Mouse (Mus musculus): Measurements from ENCODE around the gene Esam. TPM values are rescaled to one million over a fixed set of nuclear protein-coding genes. Genes with fewer than 3 reads are reported as not detected.

Esam gene
- polyA plus RNA-seq, 1 experiment from 2014 or later: 49.2 TPM

DNA sequence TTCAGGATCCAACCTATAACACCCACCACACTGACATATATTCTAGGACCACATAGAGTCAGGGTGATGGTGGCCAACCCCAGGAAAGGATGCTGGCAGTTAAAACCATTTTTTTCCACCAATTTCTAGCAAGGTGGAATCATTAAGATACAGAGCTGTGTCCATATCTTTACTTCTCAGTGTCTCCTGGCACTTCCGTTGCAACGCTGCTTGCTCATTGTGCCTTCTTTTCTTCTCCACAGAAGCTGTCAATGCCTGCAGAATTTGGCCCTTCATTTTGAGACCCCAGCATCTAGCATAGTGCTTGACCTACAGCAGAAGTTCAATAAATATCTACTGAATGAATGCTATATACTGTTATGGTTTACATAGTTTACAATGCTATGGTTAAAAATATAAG, 39.1 kb downstream of the Esam start:
- Histone ChIP-seq H3K4me2 (ENCODE audit: low read depth, low read length) (no peak overlapping the region), H3K9me3 (ENCODE audit: control insufficient read depth, low read length) (no peaks in the 10 kb centered on the region), H3K9ac (ENCODE audit: low read depth, low read length) (no peak overlapping the region), H3K4me3 (ENCODE audit: low read length) (no peak overlapping the region), H3K27ac (ENCODE audit: low read length) (no peak overlapping the region), H3K27me3 (replicated peaks; ENCODE audit: control insufficient read depth, insufficient read depth, low read length) (no peaks in the 10 kb centered on the region), H3K36me3 (ENCODE audit: control insufficient read depth, insufficient read depth, low read length) (no peaks in the 10 kb centered on the region), H3K4me1 (ENCODE audit: control insufficient read depth, insufficient read depth, low read length) (peaks cover 13% of the 10 kb centered on the region)
- ATAC-seq: no peak
- 90% methylated on average over 2 of the region's 2 CpGs for WGBS

DNA sequence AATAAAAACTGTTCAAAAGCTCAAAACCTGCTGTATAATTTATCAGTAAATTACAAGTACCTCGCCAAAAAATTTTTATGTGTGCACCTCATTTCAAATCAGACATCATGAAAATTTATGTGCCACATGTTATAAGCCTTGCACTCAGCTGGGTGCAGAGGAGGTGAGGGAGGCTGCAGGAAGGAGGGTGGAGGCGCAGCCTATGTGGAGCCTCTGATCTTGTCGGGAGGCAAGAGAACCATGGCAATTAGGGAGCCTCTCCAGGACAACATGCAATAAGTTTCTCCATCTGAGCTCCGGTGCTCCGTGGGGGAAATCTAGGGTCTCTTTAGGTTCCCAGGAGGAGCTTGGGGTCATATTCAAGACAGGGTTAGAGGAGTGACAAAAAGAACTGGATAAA, 39.6 kb downstream of the Esam start:
- Histone ChIP-seq H3K9me3 (ENCODE audit: control insufficient read depth, low read length) (no peaks in the 10 kb centered on the region), H3K36me3 (ENCODE audit: control insufficient read depth, insufficient read depth, low read length) (no peaks in the 10 kb centered on the region), H3K4me1 (ENCODE audit: control insufficient read depth, insufficient read depth, low read length) (peaks cover 13% of the 10 kb centered on the region), H3K9ac (ENCODE audit: low read depth, low read length) (no peak overlapping the region), H3K27ac (ENCODE audit: low read length) (no peak overlapping the region), H3K4me2 (ENCODE audit: low read depth, low read length) (0 out of 2 replicates have a peak overlapping the region, but pooled peaks have one; percentile 28), H3K4me3 (ENCODE audit: low read length) (no peak overlapping the region), H3K27me3 (replicated peaks; ENCODE audit: control insufficient read depth, insufficient read depth, low read length) (no peaks in the 10 kb centered on the region)
- WGBS: 47% methylated on average over 5 of the region's 5 CpGs
- no peak for ATAC-seq

DNA sequence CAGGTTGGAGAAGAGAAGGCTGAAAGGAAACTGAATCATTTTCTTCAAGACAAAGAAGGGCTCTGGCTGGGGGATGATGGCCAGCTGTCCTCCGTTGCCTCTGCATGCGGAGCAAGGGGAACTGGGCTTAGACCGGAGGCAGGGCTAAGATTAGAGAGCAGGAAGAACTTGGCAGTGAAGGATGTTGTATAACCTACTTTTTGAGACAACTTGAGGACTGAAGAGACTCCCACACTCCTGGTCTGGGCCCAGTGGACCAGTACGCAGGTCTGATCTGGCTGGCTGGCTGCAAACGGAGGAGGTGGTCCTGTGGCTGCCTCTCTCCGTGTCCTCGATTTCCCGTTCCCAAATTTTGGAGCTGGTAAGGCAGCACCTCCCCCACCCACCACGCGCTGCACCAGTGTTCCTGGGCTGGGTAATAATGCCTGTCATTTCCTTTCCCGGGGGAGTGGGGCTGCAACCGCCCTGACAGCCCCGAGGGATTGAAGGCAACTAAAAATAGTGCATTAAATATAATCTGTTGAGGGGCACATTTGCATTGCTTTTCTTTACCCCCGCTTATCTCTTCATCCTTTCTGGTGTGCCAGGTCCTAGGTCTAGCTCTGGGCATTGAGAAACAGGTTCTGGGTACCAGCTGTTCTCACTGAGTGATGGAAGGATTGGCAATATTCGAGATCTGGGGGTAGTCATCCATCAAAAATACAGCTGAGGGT, 40.2 kb downstream of the Esam start:
- H3K4me2 ChIP-seq (ENCODE audit: low read depth, low read length): peak overlapping the region; percentile 28; the same call in 1 of the 2 replicates
- no peaks in the 10 kb centered on the region for H3K9me3 ChIP-seq (ENCODE audit: control insufficient read depth, low read length)
- H3K9ac ChIP-seq (ENCODE audit: low read depth, low read length): no peak overlapping the region
- H3K4me3 ChIP-seq (ENCODE audit: low read length): no peak overlapping the region
- ATAC-seq: peak; percentile 35
- H3K4me1 ChIP-seq (ENCODE audit: control insufficient read depth, insufficient read depth, low read length): peaks cover 13% of the 10 kb centered on the region
- WGBS: 26% methylated on average over 15 of the region's 15 CpGs
- no peaks in the 10 kb centered on the region for H3K36me3 ChIP-seq (ENCODE audit: control insufficient read depth, insufficient read depth, low read length)
- H3K27ac ChIP-seq (ENCODE audit: low read length): no peak overlapping the region
- H3K27me3 ChIP-seq (replicated peaks; ENCODE audit: control insufficient read depth, insufficient read depth, low read length): no peaks in the 10 kb centered on the region

DNA sequence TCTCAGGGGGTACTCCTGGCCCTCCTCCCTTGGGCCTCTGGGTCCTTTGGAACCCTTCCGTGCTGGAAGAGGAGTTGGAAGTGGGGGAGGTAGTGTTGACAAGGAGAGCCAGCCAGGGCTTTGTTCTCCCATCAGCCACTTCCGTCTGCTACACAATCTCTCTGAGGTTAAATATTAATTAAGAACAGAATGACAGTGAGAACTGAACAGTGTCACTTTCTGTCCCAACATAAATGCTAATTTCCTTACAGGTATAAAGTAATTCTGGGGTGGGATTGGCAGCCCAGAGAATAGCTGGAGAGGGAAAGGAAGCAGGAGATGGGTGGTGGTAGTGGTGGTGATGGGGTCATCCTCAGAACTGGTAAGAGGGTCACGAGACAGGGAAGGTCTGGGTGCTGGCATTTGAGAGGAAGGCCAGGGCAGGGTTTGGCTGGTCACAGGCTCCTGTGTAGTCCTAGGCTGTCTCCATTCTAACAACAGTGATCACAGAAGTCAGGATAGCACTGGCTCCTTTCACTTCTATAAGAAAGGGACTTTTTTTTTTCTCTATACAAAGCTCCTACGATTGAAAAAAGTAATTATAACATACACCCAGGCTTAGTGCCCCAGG, 40.8 kb downstream of the Esam start:
- H3K27ac ChIP-seq (ENCODE audit: low read length): peak overlapping the region; percentile 56; the same call in 1 of the 2 replicates
- H3K4me2 ChIP-seq (ENCODE audit: low read depth, low read length): 0 out of 2 replicates have a peak overlapping the region, but pooled peaks have one; percentile 28
- H3K4me1 ChIP-seq (ENCODE audit: control insufficient read depth, insufficient read depth, low read length): peaks cover 13% of the 10 kb centered on the region
- no peaks in the 10 kb centered on the region for H3K9me3 ChIP-seq (ENCODE audit: control insufficient read depth, low read length)
- no peak overlapping the region for H3K4me3 ChIP-seq (ENCODE audit: low read length)
- peak; percentile 81 for ATAC-seq
- no peaks in the 10 kb centered on the region for H3K27me3 ChIP-seq (replicated peaks; ENCODE audit: control insufficient read depth, insufficient read depth, low read length)
- WGBS: 37% methylated on average over 4 of the region's 4 CpGs
- no peak overlapping the region for H3K9ac ChIP-seq (ENCODE audit: low read depth, low read length)
- no peaks in the 10 kb centered on the region for H3K36me3 ChIP-seq (ENCODE audit: control insufficient read depth, insufficient read depth, low read length)

DNA sequence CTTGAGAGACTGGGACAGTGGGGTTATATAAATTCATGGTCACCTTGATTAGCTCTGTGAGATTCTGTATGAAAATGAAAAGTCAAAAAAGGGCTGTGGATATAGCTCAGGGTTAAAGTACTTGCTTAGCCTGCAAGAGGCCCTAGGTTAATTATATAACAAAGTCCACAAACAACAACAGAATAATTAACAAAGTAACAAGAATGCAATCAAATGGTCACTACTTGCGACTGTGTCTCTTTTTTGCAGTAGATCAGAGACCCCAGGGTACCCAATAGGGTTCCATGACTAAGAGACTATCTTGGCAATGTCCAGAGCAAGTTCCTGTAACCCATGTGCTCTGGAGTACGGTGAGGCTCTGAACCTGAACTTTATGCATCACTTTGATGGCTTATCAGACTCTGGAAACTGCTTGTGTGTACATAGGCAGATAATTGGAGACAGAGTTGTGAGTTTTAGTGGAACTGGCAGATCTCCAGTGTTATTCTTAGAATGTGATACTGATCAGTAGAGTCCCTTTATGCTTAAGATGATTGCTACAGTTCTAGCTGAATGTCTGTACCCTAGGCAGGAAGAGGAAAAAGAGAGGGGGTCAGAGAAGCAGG, 41.5 kb downstream of the Esam start:
- Histone ChIP-seq H3K27ac (ENCODE audit: low read length) (0 out of 2 replicates have a peak overlapping the region, but pooled peaks have one; percentile 27), H3K9me3 (ENCODE audit: control insufficient read depth, low read length) (no peaks in the 10 kb centered on the region), H3K4me1 (ENCODE audit: control insufficient read depth, insufficient read depth, low read length) (peaks cover 13% of the 10 kb centered on the region), H3K9ac (ENCODE audit: low read depth, low read length) (no peak overlapping the region), H3K4me2 (ENCODE audit: low read depth, low read length) (no peak overlapping the region), H3K36me3 (ENCODE audit: control insufficient read depth, insufficient read depth, low read length) (no peaks in the 10 kb centered on the region), H3K4me3 (ENCODE audit: low read length) (no peak overlapping the region), H3K27me3 (replicated peaks; ENCODE audit: control insufficient read depth, insufficient read depth, low read length) (no peaks in the 10 kb centered on the region)
- ATAC-seq: peak; percentile 81
- WGBS: 60% methylated on average over 2 of the region's 2 CpGs

DNA sequence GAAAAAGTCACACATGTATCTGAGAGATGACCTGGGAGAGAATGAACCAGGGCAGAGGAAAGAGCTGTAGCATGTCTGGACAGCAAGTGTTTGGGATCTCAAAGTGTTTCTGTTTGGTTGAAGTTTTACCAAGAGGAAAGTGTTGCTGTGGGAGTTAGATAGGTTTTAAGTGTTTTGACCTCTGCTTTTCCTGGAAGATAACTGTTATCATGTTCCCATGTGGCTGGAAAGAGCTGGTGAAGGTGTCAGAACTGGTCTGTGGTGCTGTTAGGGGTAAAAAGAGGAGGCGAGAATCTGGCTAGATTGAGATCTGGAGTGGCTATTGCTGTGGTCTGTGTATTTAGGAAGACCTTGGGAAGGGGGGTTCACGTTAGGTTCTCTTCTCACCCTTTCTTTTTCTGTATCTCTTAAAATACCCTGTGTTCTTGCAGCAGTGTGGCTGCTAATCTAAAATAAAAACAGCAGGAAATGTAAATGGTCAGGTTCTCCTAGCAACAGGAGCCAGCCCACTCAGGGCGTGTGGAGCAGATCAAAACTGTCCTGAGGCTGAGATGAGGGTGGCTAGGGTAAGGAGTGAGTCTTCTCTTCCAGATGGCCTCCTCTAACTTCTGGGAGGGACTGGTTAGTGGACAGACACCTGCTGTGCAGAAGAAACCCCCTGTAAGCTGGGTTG, 44.5 kb downstream of the Esam start:
- no peak overlapping the region for H3K9ac ChIP-seq (ENCODE audit: low read depth, low read length)
- H3K4me2 ChIP-seq (ENCODE audit: low read depth, low read length): no peak overlapping the region
- peaks cover 13% of the 10 kb centered on the region for H3K4me1 ChIP-seq (ENCODE audit: control insufficient read depth, insufficient read depth, low read length)
- H3K9me3 ChIP-seq (ENCODE audit: control insufficient read depth, low read length): no peaks in the 10 kb centered on the region
- H3K27ac ChIP-seq (ENCODE audit: low read length): no peak overlapping the region
- H3K4me3 ChIP-seq (ENCODE audit: low read length): no peak overlapping the region
- H3K27me3 ChIP-seq (replicated peaks; ENCODE audit: control insufficient read depth, insufficient read depth, low read length): no peaks in the 10 kb centered on the region
- 56% methylated on average over 3 of the region's 3 CpGs for whole genome bisulfite sequencing
- no peaks in the 10 kb centered on the region for H3K36me3 ChIP-seq (ENCODE audit: control insufficient read depth, insufficient read depth, low read length)
- ATAC-seq: no peak

DNA sequence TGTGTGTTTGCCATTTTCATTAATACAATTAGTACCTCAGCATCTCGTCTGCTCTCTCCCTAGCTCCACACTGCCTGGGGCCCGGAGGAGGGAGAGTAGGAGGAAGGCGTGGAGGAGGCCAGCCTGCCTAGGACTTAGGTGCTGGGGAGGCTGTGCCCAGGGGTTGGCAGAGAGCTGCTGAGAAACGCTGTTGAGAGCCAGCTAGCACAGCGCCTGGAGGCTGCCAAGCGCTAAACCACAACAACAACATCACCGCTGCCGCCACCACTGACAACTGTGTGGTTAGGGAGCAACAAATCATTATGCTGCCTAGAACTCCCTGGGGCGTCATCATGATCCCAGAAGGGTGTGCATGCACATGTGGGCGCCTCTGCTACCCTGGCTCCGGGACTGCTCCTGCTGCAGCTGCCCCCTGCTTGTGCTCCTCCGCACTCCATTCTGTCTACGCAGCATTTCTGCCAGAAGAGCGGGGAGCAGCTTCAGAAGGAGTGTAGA, 48.6 kb downstream of the Esam start:
- Histone ChIP-seq H3K27ac (ENCODE audit: low read length) (no peak overlapping the region), H3K4me3 (ENCODE audit: low read length) (no peak overlapping the region), H3K4me2 (ENCODE audit: low read depth, low read length) (no peak overlapping the region), H3K9me3 (ENCODE audit: control insufficient read depth, low read length) (no peaks in the 10 kb centered on the region), H3K4me1 (ENCODE audit: control insufficient read depth, insufficient read depth, low read length) (no peaks in the 10 kb centered on the region), H3K36me3 (ENCODE audit: control insufficient read depth, insufficient read depth, low read length) (no peaks in the 10 kb centered on the region), H3K9ac (ENCODE audit: low read depth, low read length) (no peak overlapping the region), H3K27me3 (replicated peaks; ENCODE audit: control insufficient read depth, insufficient read depth, low read length) (no peaks in the 10 kb centered on the region)
- ATAC-seq: peak; percentile 31; the same call in 1 of the 2 replicates
- WGBS: 38% methylated on average over 14 of the region's 14 CpGs

DNA sequence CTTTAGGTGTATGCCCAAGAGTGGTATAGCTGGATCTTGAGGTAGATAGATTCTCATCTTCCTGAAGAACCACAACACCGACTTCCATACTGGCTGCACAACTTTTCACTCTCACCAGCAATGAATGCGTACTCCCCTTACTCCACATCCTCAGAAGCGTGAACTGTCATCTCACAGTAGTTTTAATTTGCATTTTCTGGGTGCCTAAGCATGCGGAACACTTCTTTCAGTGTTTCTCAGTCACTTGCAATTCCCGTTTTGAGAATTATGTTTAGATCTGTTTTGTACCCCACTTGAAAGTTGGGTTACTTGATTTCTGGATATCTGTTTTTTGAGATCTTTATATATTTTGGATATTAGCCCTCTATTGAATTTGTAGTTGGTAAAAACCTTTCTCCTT, 55.7 kb downstream of the Esam start:
- Histone ChIP-seq H3K36me3 (ENCODE audit: control insufficient read depth, insufficient read depth, low read length) (no peaks in the 10 kb centered on the region), H3K4me3 (ENCODE audit: low read length) (no peak overlapping the region), H3K27me3 (replicated peaks; ENCODE audit: control insufficient read depth, insufficient read depth, low read length) (no peaks in the 10 kb centered on the region), H3K4me1 (ENCODE audit: control insufficient read depth, insufficient read depth, low read length) (no peaks in the 10 kb centered on the region), H3K4me2 (ENCODE audit: low read depth, low read length) (no peak overlapping the region), H3K27ac (ENCODE audit: low read length) (no peak overlapping the region), H3K9me3 (ENCODE audit: control insufficient read depth, low read length) (no peaks in the 10 kb centered on the region), H3K9ac (ENCODE audit: low read depth, low read length) (no peak overlapping the region)
- WGBS: 91% methylated on average over 5 of the region's 5 CpGs
- ATAC-seq: no peak

DNA sequence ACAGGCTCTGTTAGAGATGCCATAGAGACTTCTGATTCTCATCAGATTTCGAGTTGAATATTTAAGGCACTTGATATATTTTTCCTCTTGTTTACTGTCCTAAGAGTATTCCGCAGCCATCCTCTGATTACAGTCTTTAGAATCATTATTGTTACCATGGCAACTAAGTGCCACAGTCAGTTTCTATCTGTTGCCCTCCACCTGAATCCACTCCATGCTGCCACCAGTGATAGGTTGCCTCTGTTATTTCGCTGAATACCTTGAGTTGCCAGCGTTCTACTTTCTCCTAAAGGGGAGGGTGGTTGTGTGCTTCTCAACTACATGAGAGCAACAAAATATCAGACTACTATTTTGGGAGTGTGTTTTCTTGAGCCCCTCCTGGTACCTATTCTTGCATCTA, 58.8 kb downstream of the Esam start:
- WGBS: 74% methylated on average over 4 of the region's 4 CpGs
- Histone ChIP-seq H3K4me2 (ENCODE audit: low read depth, low read length) (no peak overlapping the region), H3K27ac (ENCODE audit: low read length) (no peak overlapping the region), H3K4me3 (ENCODE audit: low read length) (no peak overlapping the region), H3K4me1 (ENCODE audit: control insufficient read depth, insufficient read depth, low read length) (no peaks in the 10 kb centered on the region), H3K9me3 (ENCODE audit: control insufficient read depth, low read length) (no peaks in the 10 kb centered on the region), H3K27me3 (replicated peaks; ENCODE audit: control insufficient read depth, insufficient read depth, low read length) (no peaks in the 10 kb centered on the region), H3K9ac (ENCODE audit: low read depth, low read length) (no peak overlapping the region), H3K36me3 (ENCODE audit: control insufficient read depth, insufficient read depth, low read length) (no peaks in the 10 kb centered on the region)
- no peak for ATAC-seq

Measured in intestine, embryonic 16.5 days (tissue).